Mouse (Mus musculus): ENCODE measurements around the gene Slc41a2. TPM values are rescaled to one million over a fixed set of nuclear protein-coding genes. Genes with fewer than 3 reads are reported as not detected.

Gene Slc41a2
- total and polyA plus RNA-seq, 3 experiments: 0.17 TPM; not detected in 2

GRCm38 (mm10) chr10:83294746-83295145, 42.9 kb downstream of the Slc41a2 start:
- dilution Hi-C loops (cut with MboI; ENCODE audit: extremely low pct_ligation_motif_present, extremely low pct_unique_long_range_greater_than_20kb, low sequenced_read_pairs) (no loop called here), in situ Hi-C loops (cut with MboI; ENCODE audit: low pct_ligation_motif_present, low pct_unique_long_range_greater_than_20kb, low sequenced_read_pairs) (no loop called here)
- H3K27me3 ChIP-seq (replicated peaks): no peaks in the 10 kb centered on the region
- TF ChIP-seq NRF1 (IDR thresholded peaks at IDR 0.05; ENCODE audit: low read depth, low read length) (no peak), UBTF (IDR thresholded peaks at IDR 0.05; ENCODE audit: low read depth, low read length) (no peak), SMC3 (IDR thresholded peaks at IDR 0.05; ENCODE audit: low read depth, low read length) (peak; percentile 64), TBP (conservative IDR thresholded peaks at IDR 0.05; ENCODE audit: low read depth, low read length) (no peak), MYC (IDR thresholded peaks at IDR 0.05; ENCODE audit: low read depth, low read length) (no peak), RCOR1 (conservative IDR thresholded peaks at IDR 0.05; ENCODE audit: low read depth, low read length) (no peak), PAX5 (IDR thresholded peaks at IDR 0.05; ENCODE audit: low read length) (no peak), ZC3H11A (IDR thresholded peaks at IDR 0.05; ENCODE audit: low read depth, low read length) (peak; percentile 9; the same call in 1 of the 2 replicates), GABPA (IDR thresholded peaks at IDR 0.05; ENCODE audit: insufficient replicate concordance, low read depth, low read length) (no peak), RAD21 (IDR thresholded peaks at IDR 0.05; ENCODE audit: low read depth, low read length) (peak; percentile 67), KAT2A (IDR thresholded peaks at IDR 0.05; ENCODE audit: insufficient replicate concordance, low read length) (no peak), EP300 (IDR thresholded peaks at IDR 0.05; ENCODE audit: low read length) (no peak), CTCF (conservative IDR thresholded peaks at IDR 0.05 in 1 of 2, IDR thresholded peaks at IDR 0.05 in 1 of 2; ENCODE audit: low read depth in 2 of 2, low read length in 2 of 2) (peak in 1 of 2 experiments; percentile 68; a peak in 2 of 4 replicates), JUN (IDR thresholded peaks at IDR 0.05; ENCODE audit: insufficient read depth, low read depth, low read length) (no peak)
- no peaks in the 10 kb centered on the region for H3K79me2 ChIP-seq (replicated peaks; ENCODE audit: control insufficient read depth, extremely low read depth, insufficient read depth, poor library complexity, severe bottlenecking)
- H3K9ac ChIP-seq (ENCODE audit: insufficient read depth, low read depth): no peak overlapping the region
- no peaks in the 10 kb centered on the region for H3K36me3 ChIP-seq (replicated peaks in 1 of 2; ENCODE audit: control insufficient read depth in 1 of 2, insufficient read depth in 1 of 2, low read length in 1 of 2)
- H3K9me3 ChIP-seq (replicated peaks; ENCODE audit: low read length): no peaks in the 10 kb centered on the region
- DNase-seq (ENCODE audit: extremely low read depth): no peak
- no peak overlapping the region for H3K4me2 ChIP-seq (ENCODE audit: insufficient read depth, low read depth, poor library complexity, severe bottlenecking)
- H3K27ac ChIP-seq (ENCODE audit: insufficient read depth, low read depth): no peak overlapping the region
- no peaks in the 10 kb centered on the region for H3K4me1 ChIP-seq (ENCODE audit: control insufficient read depth in 1 of 2, insufficient read depth in 2 of 2)
- H3K4me3 ChIP-seq (replicated peaks in 1 of 3; ENCODE audit: low read depth in 2 of 3, low read length in 2 of 3, poor library complexity in 1 of 3): no peak overlapping the region

DNA sequence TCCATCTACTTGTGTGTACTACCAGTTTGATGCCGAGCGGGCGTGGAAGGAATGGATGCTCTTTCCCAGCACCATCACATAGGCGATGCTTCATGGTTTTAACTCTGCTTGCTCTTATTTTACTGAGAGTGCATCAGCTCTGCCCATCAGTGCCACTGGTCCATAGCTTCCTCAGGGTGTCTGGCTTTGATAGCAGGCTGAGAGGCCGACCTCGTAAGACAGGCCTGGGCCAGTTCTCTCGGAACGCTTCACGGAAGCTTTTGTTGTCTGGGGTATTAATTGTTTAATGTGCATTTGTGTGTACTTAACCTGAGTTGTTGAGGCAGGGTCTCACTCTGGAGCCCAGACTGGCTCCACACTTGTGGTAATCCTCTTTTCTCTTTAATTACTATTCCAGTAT, 44.3 kb downstream of the Slc41a2 start:
- Histone ChIP-seq H3K36me3 (replicated peaks in 1 of 2; ENCODE audit: control insufficient read depth in 1 of 2, insufficient read depth in 1 of 2, low read length in 1 of 2) (no peaks in the 10 kb centered on the region), H3K4me3 (replicated peaks in 1 of 3; ENCODE audit: low read depth in 2 of 3, low read length in 2 of 3, poor library complexity in 1 of 3) (no peak overlapping the region), H3K27me3 (replicated peaks) (no peaks in the 10 kb centered on the region), H3K4me1 (ENCODE audit: control insufficient read depth in 1 of 2, insufficient read depth in 2 of 2) (no peaks in the 10 kb centered on the region), H3K4me2 (ENCODE audit: insufficient read depth, low read depth, poor library complexity, severe bottlenecking) (no peak overlapping the region), H3K79me2 (replicated peaks; ENCODE audit: control insufficient read depth, extremely low read depth, insufficient read depth, poor library complexity, severe bottlenecking) (no peaks in the 10 kb centered on the region), H3K9me3 (replicated peaks; ENCODE audit: low read length) (no peaks in the 10 kb centered on the region), H3K27ac (ENCODE audit: insufficient read depth, low read depth) (no peak overlapping the region), H3K9ac (ENCODE audit: insufficient read depth, low read depth) (no peak overlapping the region)
- dilution Hi-C loops (cut with MboI; ENCODE audit: extremely low pct_ligation_motif_present, extremely low pct_unique_long_range_greater_than_20kb, low sequenced_read_pairs) (no loop called here), in situ Hi-C loops (cut with MboI; ENCODE audit: low pct_ligation_motif_present, low pct_unique_long_range_greater_than_20kb, low sequenced_read_pairs) (no loop called here)
- no peak for DNase-seq (ENCODE audit: extremely low read depth)
- TF ChIP-seq MAFK (IDR thresholded peaks at IDR 0.05; ENCODE audit: insufficient replicate concordance, low read length) (no peak), MAX (IDR thresholded peaks at IDR 0.05; ENCODE audit: low read length) (no peak), CTCF (conservative IDR thresholded peaks at IDR 0.05 in 1 of 2, IDR thresholded peaks at IDR 0.05 in 1 of 2; ENCODE audit: low read depth in 2 of 2, low read length in 2 of 2) (no peak), POLR2A (IDR thresholded peaks at IDR 0.05; ENCODE audit: low read depth, low read length) (no peak), HCFC1 (IDR thresholded peaks at IDR 0.05; ENCODE audit: low read depth, low read length) (no peak), IRF4 (IDR thresholded peaks at IDR 0.05; ENCODE audit: low read depth, low read length) (no peak), NRF1 (IDR thresholded peaks at IDR 0.05; ENCODE audit: low read depth, low read length) (no peak), SMC3 (IDR thresholded peaks at IDR 0.05; ENCODE audit: low read depth, low read length) (no peak), RAD21 (IDR thresholded peaks at IDR 0.05; ENCODE audit: low read depth, low read length) (no peak), EP300 (IDR thresholded peaks at IDR 0.05; ENCODE audit: low read length) (no peak), MEF2A (IDR thresholded peaks at IDR 0.05; ENCODE audit: borderline replicate concordance, low read depth, low read length) (no peak), JUND (conservative IDR thresholded peaks at IDR 0.05; ENCODE audit: low read depth, low read length) (no peak), TBP (conservative IDR thresholded peaks at IDR 0.05; ENCODE audit: low read depth, low read length) (no peak), PAX5 (IDR thresholded peaks at IDR 0.05; ENCODE audit: low read length) (no peak), MYC (IDR thresholded peaks at IDR 0.05; ENCODE audit: low read depth, low read length) (no peak), USF1 (IDR thresholded peaks at IDR 0.05; ENCODE audit: low read depth, low read length) (no peak), CHD2 (IDR thresholded peaks at IDR 0.05; ENCODE audit: low read length) (no peak), ELF1 (IDR thresholded peaks at IDR 0.05; ENCODE audit: low read depth, low read length) (no peak), ZNF384 (IDR thresholded peaks at IDR 0.05; ENCODE audit: low read depth, low read length) (no peak), ETS1 (conservative IDR thresholded peaks at IDR 0.05; ENCODE audit: low read depth, low read length) (no peak)

Measured in CH12.LX (cell line).